Mouse (Mus musculus) neural tube, embryonic 14.5 days (tissue): ENCODE measurements around the gene Gm3383. TPM values are rescaled to one million over a fixed set of nuclear protein-coding genes. Genes with fewer than 3 reads are reported as not detected.
"Not testable (repeated sequence)": the region's sequence is repeated elsewhere in the genome, so short reads cannot be mapped to it uniquely, and the experiment has no call there.

ENCODE experiments used
- ATAC-seq: fragments of 200-750 bp; cut with Nextera tagmentation; 2 replicates; pipeline ENCODE4 v1.8.0; 2017; ENCODE audit warnings: low read depth, mild to moderate bottlenecking, moderate TSS enrichment, moderate library complexity
- H3K27ac ChIP-seq: fragments of 300-500 bp; sonication (generic); 2 replicates; pipeline ENCODE4 v1.5.1; 2014; ENCODE audit warnings: low read depth, mild to moderate bottlenecking, control low read depth, low read length, moderate library complexity, mixed read lengths
- H3K27me3 ChIP-seq: fragments of 300-500 bp; sonication (generic); 2 replicates; pipeline ENCODE4 v1.6.1; 2014; ENCODE audit warnings: low read length; ENCODE audit not compliant: control insufficient read depth, insufficient read depth
- H3K36me3 ChIP-seq: fragments of 300-500 bp; sonication (generic); 2 replicates; pipeline ENCODE4 v1.6.1; 2014; ENCODE audit warnings: low read length, mixed read lengths; ENCODE audit not compliant: control insufficient read depth, insufficient read depth
- H3K4me1 ChIP-seq: fragments of 300-500 bp; sonication (generic); 2 replicates; pipeline ENCODE4 v1.6.1; 2014; ENCODE audit warnings: low read length; ENCODE audit not compliant: control insufficient read depth, insufficient read depth
- H3K4me2 ChIP-seq: fragments of 300-500 bp; sonication (generic); 2 replicates; pipeline ENCODE4 v1.6.1; 2014; ENCODE audit warnings: mild to moderate bottlenecking, low read depth, low read length, control low read depth
- H3K4me3 ChIP-seq: fragments of 300-500 bp; sonication (generic); 2 replicates; pipeline ENCODE4 v1.5.1; 2014; ENCODE audit warnings: low read depth, low read length, control low read depth, mixed read lengths
- H3K9ac ChIP-seq: fragments of 300-500 bp; sonication (generic); replicated peaks from 2 replicates; pipeline ENCODE4 v1.6.1; 2014; ENCODE audit warnings: low read depth, mild to moderate bottlenecking, control low read depth, low read length, mixed read lengths
- H3K9me3 ChIP-seq: fragments of 300-500 bp; sonication (generic); 2 replicates; pipeline ENCODE4 v1.6.1; 2016; ENCODE audit warnings: low read length; ENCODE audit not compliant: control insufficient read depth
- WGBS: fragments of 180-500 bp; shearing (Covaris S2); extraction: QIAGEN DNeasy Blood & Tissue Kit; methylation state at CpG from one replicate; pipeline ENCODE4 v1.1.7; 2014; 5-methylcytosine and 5-hydroxymethylcytosine counted together
- polyA plus RNA-seq: library from polyadenylated mRNA; unstranded; fragments of >200 nt; fragmentation: Nextera tagmentation; extraction: Ambion mirVana; gene quantifications from 2 replicates; pipeline ENCODE4 v1.2.1, GENCODE M21; 2014

Gm3383 gene
- polyA plus RNA-seq: 3.9 and 5.7 TPM in 2 replicates

DNA sequence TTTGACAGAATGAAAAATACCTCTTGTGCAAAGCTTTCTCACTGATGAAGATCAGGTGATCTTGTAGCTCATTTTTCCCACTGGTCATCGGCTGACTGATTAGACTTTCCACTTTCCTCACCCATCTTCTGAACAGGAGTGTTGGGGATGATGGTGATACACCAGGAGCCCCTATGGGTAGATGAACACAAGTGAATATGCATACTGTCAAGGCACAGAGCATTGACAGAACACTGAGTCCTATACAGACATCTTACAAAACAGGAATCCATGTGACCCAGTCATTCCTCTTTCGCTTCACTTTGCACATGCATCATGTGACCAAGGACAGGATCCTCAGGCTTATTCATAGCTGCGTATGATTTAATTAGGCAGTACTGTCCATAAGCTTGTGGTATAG is at the start of gene Gm3383:
Gene Gm3383 (minus strand): TSS at position 101 of the 400 bp plus-strand sequence.
- WGBS: no CpG with 5 or more reads among the region's 3 CpGs
- not testable (repeated sequence) for H3K9me3 ChIP-seq, H3K4me3 ChIP-seq, H3K9ac ChIP-seq, H3K4me2 ChIP-seq, ATAC-seq, H3K4me1 ChIP-seq, H3K27me3 ChIP-seq, H3K27ac ChIP-seq, H3K36me3 ChIP-seq

DNA sequence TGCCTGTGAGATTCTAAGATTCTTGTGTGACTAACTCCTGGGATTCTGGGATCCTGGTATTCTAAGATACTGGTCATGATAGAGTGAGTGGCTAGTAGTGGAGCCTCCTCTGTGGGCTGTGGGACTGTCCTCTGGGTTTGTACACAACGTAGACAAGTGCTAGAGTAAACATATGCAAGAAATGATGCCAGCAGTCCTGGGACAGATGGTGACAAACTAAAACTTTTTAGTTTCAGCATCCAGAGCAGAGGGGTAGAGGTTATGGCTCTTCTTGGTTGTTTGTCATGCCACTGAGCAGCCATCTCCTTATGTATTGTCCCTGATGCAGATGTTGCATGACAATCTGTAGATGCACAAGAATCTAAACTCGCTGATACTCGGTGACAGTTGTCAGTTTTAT is 48.1 kb upstream of the Gm3383 start:
- not testable (repeated sequence) for H3K9ac ChIP-seq, H3K27ac ChIP-seq, H3K27me3 ChIP-seq, ATAC-seq, H3K9me3 ChIP-seq, H3K36me3 ChIP-seq, H3K4me3 ChIP-seq, H3K4me2 ChIP-seq, H3K4me1 ChIP-seq
- WGBS: 86% methylated on average over 3 of the region's 3 CpGs

DNA sequence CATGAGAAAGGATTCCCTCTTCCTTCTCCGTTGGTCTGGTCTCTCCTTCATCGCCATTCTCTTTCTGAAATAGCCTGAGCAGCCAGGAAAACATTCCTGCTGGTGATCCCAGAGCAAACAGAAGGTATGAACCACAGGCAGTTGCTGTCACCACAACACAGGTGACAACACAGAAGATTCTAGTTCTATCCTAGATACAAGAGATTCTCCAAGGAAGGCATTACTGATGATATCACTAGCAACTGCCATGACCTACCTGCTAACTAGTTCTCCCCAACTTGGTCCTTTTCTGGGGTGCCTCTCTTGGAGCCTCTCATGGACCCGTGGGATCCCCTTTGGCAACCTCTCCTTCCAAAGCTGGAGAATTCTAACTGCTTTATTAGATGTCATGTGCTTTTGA is 22.4 kb upstream of the Gm3383 start, which contains the start of gene Gm3424:
Gene Gm3424 (minus strand): TSS at position 101 of the 400 bp plus-strand sequence.
- H3K4me3 ChIP-seq, H3K4me1 ChIP-seq, H3K9ac ChIP-seq, H3K36me3 ChIP-seq, H3K4me2 ChIP-seq, H3K9me3 ChIP-seq, ATAC-seq, H3K27ac ChIP-seq, H3K27me3 ChIP-seq: not testable (repeated sequence)
- no CpG with 5 or more reads among the region's 3 CpGs for WGBS

DNA sequence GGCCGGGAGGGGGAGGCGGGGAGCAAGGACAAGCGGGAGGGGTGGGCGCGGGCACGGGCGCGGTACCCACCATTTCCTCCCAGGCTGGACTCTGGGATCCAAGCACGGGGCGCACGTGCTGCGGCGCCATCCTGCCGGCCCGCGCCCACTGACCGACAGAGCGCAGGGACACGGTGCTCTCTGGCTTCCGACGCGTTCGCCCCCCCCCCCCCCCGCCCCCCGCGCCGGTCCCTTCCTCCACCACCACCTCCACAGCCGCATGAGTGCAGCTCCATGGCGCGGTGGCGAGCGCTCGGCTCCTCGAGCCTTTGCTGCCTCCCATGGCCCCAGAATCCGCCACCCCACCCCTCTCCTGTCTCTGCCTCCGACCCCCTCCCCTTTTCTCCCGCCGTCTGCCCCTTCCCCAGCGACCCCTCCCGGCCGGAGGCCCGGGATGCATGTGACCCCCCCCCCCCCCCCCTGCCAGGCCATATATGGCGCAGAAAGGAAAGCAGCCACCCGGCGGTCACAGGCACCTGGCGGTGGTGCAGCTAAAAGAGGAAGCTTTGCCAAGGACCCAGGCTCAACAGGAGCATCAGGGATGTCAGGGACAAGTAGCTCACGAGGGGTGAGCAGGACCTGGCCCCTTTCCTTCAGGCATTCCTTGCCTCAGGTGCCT is 5.0 kb upstream of the Gm3383 start:
- not testable (repeated sequence) for H3K4me3 ChIP-seq, H3K9me3 ChIP-seq, H3K27me3 ChIP-seq, H3K36me3 ChIP-seq, H3K4me2 ChIP-seq, H3K9ac ChIP-seq, H3K27ac ChIP-seq, H3K4me1 ChIP-seq
- peak; percentile 87 for ATAC-seq
- no CpG with 5 or more reads among the region's 47 CpGs for WGBS

DNA sequence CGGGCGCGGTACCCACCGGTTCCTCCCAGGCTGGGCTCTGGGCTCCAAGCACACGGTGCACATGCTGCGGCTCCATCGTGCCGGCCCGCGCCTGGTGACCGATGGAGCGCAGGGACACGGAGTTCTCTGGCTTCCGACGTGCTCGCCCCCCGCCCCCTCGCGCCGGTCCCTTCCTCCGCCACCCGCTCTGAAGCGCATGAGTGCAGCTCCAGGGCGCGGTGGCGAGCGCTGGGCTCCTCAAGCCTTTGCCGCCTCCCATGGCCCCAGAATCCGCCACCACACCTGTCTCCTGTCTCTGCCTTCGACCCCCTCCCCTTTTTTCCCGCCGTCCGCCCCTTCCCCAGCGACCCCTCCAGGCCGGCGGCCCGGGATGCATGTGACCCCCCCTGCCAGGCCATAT is 66.3 kb downstream of the Gm3383 start, which contains the start of gene Gm3373:
Gene Gm3373 (minus strand): TSS at position 101 of the 400 bp plus-strand sequence.
- not testable (repeated sequence) for H3K27ac ChIP-seq, H3K9ac ChIP-seq, ATAC-seq, H3K4me2 ChIP-seq, H3K27me3 ChIP-seq, H3K4me1 ChIP-seq, H3K36me3 ChIP-seq, H3K4me3 ChIP-seq, H3K9me3 ChIP-seq
- WGBS: no CpG with 5 or more reads among the region's 37 CpGs

DNA sequence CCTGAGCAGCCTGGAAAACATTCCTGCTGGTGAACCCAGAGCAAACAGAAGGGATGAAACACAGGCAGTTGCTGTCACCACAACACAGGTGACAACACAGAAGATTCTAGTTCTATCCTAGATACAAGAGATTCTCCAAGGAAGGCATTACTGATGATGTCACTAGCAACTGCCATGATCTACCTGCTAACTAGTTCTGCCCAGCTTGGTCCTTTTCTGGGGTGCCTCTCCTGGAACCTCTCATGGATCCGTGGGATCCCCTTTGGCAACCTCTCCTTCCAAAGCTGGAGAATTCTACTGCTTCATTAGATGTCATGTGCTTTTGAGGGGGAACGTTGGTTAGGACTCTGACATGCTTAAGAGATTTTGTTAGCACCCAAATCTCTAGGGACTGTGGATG is 120.4 kb downstream of the Gm3383 start, which contains the start of gene Gm9603:
Gene Gm9603 (minus strand): TSS at position 101 of the 400 bp plus-strand sequence.
- ATAC-seq, H3K9ac ChIP-seq, H3K4me2 ChIP-seq, H3K4me3 ChIP-seq, H3K9me3 ChIP-seq, H3K27me3 ChIP-seq, H3K27ac ChIP-seq, H3K4me1 ChIP-seq, H3K36me3 ChIP-seq: not testable (repeated sequence)
- no CpG with 5 or more reads among the region's 2 CpGs for WGBS

DNA sequence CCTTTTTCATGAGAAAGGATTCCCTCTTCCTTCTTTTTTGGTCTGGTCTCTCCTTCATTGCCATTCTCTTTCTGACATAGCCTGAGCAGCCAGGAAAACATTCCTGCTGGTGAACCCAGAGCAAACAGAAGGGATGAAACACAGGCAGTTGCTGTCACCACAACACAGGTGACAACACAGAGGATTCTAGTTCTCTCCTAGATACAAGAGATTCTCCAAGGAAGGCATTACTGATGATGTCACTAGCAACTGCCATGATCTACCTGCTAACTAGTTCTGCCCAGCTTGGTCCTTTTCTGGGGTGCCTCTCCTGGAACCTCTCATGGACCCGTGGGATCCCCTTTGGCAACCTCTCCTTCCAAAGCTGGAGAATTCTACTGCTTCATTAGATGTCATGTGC is 174.9 kb downstream of the Gm3383 start, which contains the start of gene Gm8265:
Gene Gm8265 (minus strand): TSS at position 101 of the 400 bp plus-strand sequence.
- not testable (repeated sequence) for ATAC-seq

More for the DNA sequence above, 174.9 kb downstream of the Gm3383 start, which contains the start of gene Gm8265:
- H3K9ac ChIP-seq, H3K27me3 ChIP-seq, H3K4me2 ChIP-seq, H3K36me3 ChIP-seq, H3K27ac ChIP-seq, H3K4me1 ChIP-seq, H3K9me3 ChIP-seq, H3K4me3 ChIP-seq: not testable (repeated sequence)
- WGBS: no CpG with 5 or more reads among the region's 1 CpGs

Other genes with a start within 250 kb of the Gm3383 start
- gene Gm8265, start 175.0 kb downstream of the Gm3383 start, polyA plus RNA-seq: not detected in 2 replicates
- not detected in 2 replicates for gene Gm9603, start 120.5 kb downstream of the Gm3383 start, polyA plus RNA-seq
- 0.72 and 1.8 TPM in 2 replicates for gene Gm3373, start 66.4 kb downstream of the Gm3383 start, polyA plus RNA-seq
- not detected in 2 replicates for gene Gm3424, start 22.3 kb upstream of the Gm3383 start, polyA plus RNA-seq
- gene Gm8237, start 72.4 kb upstream of the Gm3383 start, polyA plus RNA-seq: 0.88 and 1.8 TPM in 2 replicates
- 3.6 and 4.9 TPM in 2 replicates for gene Gm3248, start 153.8 kb upstream of the Gm3383 start, polyA plus RNA-seq
- gene Gm3453, start 171.2 kb upstream of the Gm3383 start, polyA plus RNA-seq: not detected in 2 replicates